Mouse (Mus musculus) thymus, postnatal 0 days (tissue): ENCODE measurements at regions not wholly inside any gene's neighbourhood (a gene's known extent, or its start where the extent isn't known, plus 50 kb on each side); places are given as distances from the start of the nearest gene placed in this dataset.

Source experiments
- DNase-seq: peaks from one replicate; pipeline ENCODE4 v3.0.0-alpha.2; 2015; ENCODE audit warnings: low spot score

GRCm38 (mm10) chr3:56590071-56590470 is 406.6 kb upstream of the Nbea start:
- DNase-seq: no peak

GRCm38 (mm10) chr3:56575422-56575821 is 391.9 kb upstream of the Nbea start:
- peak; percentile 8 for DNase-seq

- DNase-seq: no peak
Measured at GRCm38 (mm10) chr3:56536178-56536577, 352.7 kb upstream of the Nbea start.

DNA sequence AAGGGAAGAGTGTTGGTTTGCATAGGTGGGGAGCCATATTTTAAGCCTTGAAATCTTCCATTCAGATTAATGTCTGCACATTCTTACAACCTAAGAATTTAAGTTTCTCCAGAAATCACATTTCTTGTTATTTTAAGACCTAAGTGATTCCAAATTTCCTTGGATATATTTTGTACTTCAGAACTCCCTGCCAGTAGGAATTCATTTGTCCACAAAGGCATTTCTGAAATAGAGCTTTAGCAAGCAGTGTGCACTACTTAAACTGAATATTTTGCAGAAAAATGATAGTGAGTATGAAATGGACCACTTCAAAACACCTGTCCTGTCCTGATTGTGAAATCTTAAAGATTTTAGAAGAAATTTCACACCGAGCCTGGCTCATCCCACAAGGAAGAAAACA is 320.9 kb upstream of the Nbea start:
- no peak for DNase-seq

GRCm38 (mm10) chr3:56499301-56499700 is 315.8 kb upstream of the Nbea start:
- DNase-seq: no peak

- DNase-seq: no peak
Measured at GRCm38 (mm10) chr3:56493937-56494336, 310.4 kb upstream of the Nbea start.

- DNase-seq: no peak
Measured at GRCm38 (mm10) chr3:56489154-56489553, 305.7 kb upstream of the Nbea start.

GRCm38 (mm10) chr3:56485550-56486400 is 302.3 kb upstream of the Nbea start:
- DNase-seq: no peak

- DNase-seq: no peak
Measured at GRCm38 (mm10) chr3:56484096-56484495, 300.6 kb upstream of the Nbea start.

- no peak for DNase-seq
Measured at GRCm38 (mm10) chr3:56483370-56483769, 299.9 kb upstream of the Nbea start.

- no peak for DNase-seq
Measured at GRCm38 (mm10) chr3:56479529-56479928, 296.0 kb upstream of the Nbea start.

DNA sequence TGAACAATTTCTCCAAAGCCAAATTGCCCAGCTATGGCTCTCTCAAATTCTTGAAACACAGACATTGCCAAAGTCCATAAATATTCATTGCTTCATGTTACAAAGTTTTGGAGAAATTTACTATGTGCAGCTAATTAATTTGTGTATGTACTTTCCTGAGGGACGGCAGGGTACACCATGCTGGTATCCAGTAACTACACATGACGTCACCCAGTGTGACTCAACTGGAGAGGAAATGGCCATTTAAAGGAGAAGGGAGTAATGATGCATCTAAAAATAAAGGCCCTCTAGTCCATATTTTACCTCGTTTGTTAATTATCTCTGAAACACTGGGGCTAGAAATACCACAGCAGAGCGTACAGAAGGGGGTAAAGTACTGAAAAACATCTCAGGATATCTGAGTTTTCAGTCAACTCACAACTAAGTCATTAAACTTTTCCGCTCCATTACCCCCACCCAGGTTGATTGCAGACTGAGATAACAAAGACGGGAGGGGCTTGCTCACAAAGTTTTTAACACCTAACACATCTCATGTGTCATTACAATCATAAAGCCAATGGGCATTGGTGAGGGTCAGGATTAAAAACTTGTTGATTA is 295.1 kb upstream of the Nbea start:
- DNase-seq: no peak

- DNase-seq: no peak
Measured at GRCm38 (mm10) chr3:56475529-56476527, 292.3 kb upstream of the Nbea start.

DNA sequence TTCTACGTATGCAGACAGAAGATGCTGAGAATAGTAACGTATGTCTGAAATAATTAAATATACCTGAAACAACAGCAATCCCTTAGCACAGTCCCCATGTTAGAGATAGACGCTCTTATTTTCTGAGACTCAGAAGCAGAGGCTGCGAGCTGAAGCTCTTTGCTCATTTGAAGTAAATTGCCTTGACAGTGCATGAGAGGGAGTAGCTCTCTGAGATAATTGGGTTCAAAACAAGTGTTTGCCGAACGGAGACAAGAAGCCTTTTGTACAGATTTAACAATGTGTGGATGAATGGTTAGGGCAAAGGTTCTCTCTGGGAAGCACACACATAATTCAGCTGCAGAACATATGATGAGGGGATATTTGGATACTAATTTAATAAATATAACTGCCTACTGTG is 289.1 kb upstream of the Nbea start:
- DNase-seq: no peak

GRCm38 (mm10) chr3:56471823-56472222 is 288.3 kb upstream of the Nbea start:
- DNase-seq: no peak

DNA sequence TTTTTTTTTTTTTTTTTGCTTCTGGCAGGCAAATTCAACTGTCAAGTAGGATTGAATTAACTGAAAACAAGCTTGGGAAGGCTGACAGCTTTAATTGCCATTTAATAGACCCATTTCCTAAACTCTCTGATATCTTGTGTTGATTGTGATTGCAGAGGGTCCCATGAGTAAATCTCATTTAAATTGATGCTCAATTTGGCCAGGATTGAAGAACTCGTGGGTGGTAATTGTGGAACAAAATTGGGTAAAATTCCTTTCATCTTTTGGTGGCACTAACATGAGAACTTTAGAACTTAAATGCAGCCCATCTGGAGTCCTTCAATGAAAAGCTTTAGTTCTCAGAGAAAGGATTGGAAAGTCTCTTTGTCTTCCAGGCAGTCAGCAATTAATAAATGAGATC is 287.7 kb upstream of the Nbea start:
- no peak for DNase-seq

DNA sequence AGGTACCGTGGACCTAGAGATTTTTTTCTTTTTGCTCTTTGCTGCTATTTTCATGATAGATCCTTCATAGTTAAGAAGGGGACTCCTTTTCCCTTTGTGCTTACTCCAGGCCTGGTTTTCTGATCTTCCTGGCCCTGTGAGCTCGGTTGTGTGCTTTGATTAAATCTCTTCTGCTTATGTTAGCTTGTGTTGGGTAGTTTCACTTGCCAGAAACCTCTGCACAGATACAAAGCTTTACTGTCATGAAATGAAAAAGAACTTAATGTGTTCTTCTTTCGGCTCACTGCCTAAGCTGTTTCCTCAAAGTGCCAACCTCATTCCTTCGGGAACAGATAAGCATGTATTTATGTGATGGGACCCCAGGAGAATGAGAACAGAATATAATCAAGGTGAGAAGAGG is 274.1 kb upstream of the Nbea start:
- DNase-seq: no peak

DNA sequence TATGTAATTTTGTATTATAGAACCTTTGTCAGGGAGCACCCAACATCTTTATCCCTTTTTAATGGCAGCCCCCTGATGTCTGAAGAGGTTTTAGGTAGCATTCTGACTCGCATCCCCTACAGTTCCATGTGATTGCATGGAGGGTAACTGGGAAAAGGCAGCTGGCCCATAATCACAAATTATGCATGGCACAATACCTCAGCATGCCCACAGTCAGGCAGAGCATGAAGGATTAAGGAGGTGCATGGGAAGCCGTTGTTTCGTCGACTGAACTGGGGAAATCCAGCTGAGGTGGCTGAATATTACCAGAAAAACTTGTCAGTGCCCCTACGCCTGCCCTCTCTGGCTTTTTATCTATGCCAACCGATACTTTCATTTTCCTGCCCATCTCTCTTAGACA is 272.8 kb upstream of the Nbea start:
- DNase-seq: no peak

GRCm38 (mm10) chr3:56438900-56439299 is 255.4 kb upstream of the Nbea start:
- DNase-seq: no peak

- no peak for DNase-seq
Measured at GRCm38 (mm10) chr3:56438020-56438747, 254.7 kb upstream of the Nbea start.

GRCm38 (mm10) chr3:56437058-56437457 is 253.6 kb upstream of the Nbea start:
- DNase-seq: no peak
